14 mouse cellular contexts compared by ENCODE assay signal in the genomic region with DNA sequence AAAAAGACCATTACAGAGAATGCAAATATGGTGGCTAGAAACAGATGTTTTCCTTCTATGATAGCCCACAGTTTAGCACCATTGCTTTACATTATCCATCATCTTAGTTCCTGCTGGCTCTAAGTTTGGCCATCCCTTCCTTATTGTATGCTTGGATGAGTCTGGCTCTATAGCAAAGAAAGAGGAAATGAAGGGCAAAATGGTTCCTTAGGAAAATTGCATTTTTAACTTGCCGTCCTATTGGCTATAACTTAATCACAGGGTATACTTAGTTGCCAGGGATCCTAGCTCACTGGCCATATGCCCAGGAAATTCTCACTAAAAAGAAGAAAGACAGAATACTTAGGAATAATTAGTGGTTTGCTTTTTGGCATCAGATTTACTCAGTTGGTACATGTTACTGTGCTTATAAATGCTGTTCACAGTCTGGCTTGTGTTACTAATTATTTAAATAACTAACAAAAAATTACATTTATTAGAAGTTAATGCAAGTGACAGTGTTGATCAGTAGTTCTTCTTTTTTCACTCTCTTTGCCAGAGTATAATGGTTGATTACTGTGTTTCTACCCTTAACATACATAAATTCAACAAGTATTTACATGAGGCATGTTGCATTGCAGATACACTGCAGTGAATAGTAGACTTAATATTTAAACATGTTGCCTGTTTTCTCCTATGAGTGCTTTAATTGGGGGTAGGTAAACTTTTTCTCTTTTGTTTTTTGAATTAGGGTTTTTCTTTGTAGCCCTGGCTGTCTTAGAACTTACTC. TPM values are rescaled to one million over a fixed set of nuclear protein-coding genes. Genes with fewer than 3 reads are reported as not detected.
DNase-seq lines count a peak whose midpoint lies in the region; ATAC-seq and TF ChIP-seq lines count a peak whose summit lies in the region.
"Had no signal": no experiment of that assay in that cellular context is flagged by ENCODE, and none has a peak within 500 bp of the region (broad histone marks: within the 10 kb centered on the region; RNA-seq: fewer than 3 reads in every experiment).

No protein-coding gene starts in this region.

- H3K27ac ChIP-seq in lung, embryonic 14.5 days (ENCODE audit: low read depth): no peak overlapping the region
- H3K27ac ChIP-seq in layer of hippocampus, adult 2 months: peak overlapping the region; percentile 67
- no peak overlapping the region for H3K27ac ChIP-seq in heart, embryonic 11.5 days (ENCODE audit: low read depth, low read length)
- H3K27ac ChIP-seq: heart, embryonic 10.5 days; neural tube, embryonic 12.5 days had no signal

- no peak for ATAC-seq in cerebellum, adult (ENCODE audit: insufficient number of reproducible peaks, low FRiP score, low TSS enrichment)
- peak; percentile 80 for ATAC-seq in lung, embryonic 14.5 days (ENCODE audit: insufficient read depth)
- ATAC-seq in heart, embryonic 11.5 days (replicated peaks; ENCODE audit: insufficient number of reproducible peaks, low FRiP score, low TSS enrichment): no peak
- ATAC-seq: inflammation-experienced regulatory T-cells, adult 6 months had no signal

- H3K9me3 ChIP-seq in lung, embryonic 14.5 days (ENCODE audit: low read depth, low read length): no peaks in the 10 kb centered on the region
- H3K9me3 ChIP-seq in heart, embryonic 11.5 days (replicated peaks; ENCODE audit: control insufficient read depth, low read length): no peaks in the 10 kb centered on the region
- H3K9me3 ChIP-seq: G1E; heart, embryonic 10.5 days; neural tube, embryonic 12.5 days had no signal

- no peaks in the 10 kb centered on the region for H3K4me1 ChIP-seq in lung, embryonic 14.5 days (ENCODE audit: insufficient read depth)
- no peaks in the 10 kb centered on the region for H3K4me1 ChIP-seq in heart, embryonic 11.5 days (ENCODE audit: control insufficient read depth, insufficient read depth, low read length)
- H3K4me1 ChIP-seq: heart, embryonic 10.5 days; neural tube, embryonic 12.5 days had no signal

- H3K36me3 ChIP-seq in lung, embryonic 14.5 days (ENCODE audit: insufficient read depth): no peaks in the 10 kb centered on the region
- H3K36me3 ChIP-seq in heart, embryonic 11.5 days (ENCODE audit: control insufficient read depth, insufficient read depth, low read length): no peaks in the 10 kb centered on the region
- H3K36me3 ChIP-seq: neural tube, embryonic 12.5 days had no signal

- 49% methylated on average over 1 of the region's 1 CpGs for WGBS in lung, embryonic 14.5 days
- WGBS in heart, embryonic 11.5 days (ENCODE audit: insufficient replicate concordance): 92% methylated on average over 1 of the region's 1 CpGs

- DNase-seq in cerebellum, adult 9-10 months: peak; percentile 45
- peak; percentile 73 for DNase-seq in lung, embryonic 14.5 days
- DNase-seq in lung, postnatal 14 days: no peak
- DNase-seq in NIH3T3 (ENCODE audit: low read depth): peak; percentile 36
- peak; percentile 22 to 58 for DNase-seq in layer of hippocampus, adult 2 months (ENCODE audit: low spot score in 2 of 2)
- no peak for DNase-seq in B cell, adult 2 months
- DNase-seq: kidney, postnatal 36 days; liver had no signal

- TF ChIP-seq CTCF in lung, embryonic 14.5 days (IDR thresholded peaks at IDR 0.05; ENCODE audit: low read depth): no peak
- TF ChIP-seq CTCF in layer of hippocampus, adult 2 months (conservative IDR thresholded peaks at IDR 0.05): no peak

- no peaks in the 10 kb centered on the region for H3K27me3 ChIP-seq in lung, embryonic 14.5 days (ENCODE audit: insufficient read depth, low read length)
- H3K27me3 ChIP-seq in heart, embryonic 11.5 days (ENCODE audit: control insufficient read depth, insufficient read depth, low read length): no peaks in the 10 kb centered on the region
- H3K27me3 ChIP-seq: neural tube, embryonic 12.5 days had no signal

- H3K9ac ChIP-seq in lung, embryonic 14.5 days: no peak overlapping the region
- no peak overlapping the region for H3K9ac ChIP-seq in heart, embryonic 11.5 days (ENCODE audit: low read depth, low read length)
- H3K9ac ChIP-seq: neural tube, embryonic 12.5 days had no signal

- no peak overlapping the region for H3K4me3 ChIP-seq in lung, embryonic 14.5 days (ENCODE audit: low read depth, low read length)
- H3K4me3 ChIP-seq in layer of hippocampus, adult 2 months: no peak overlapping the region
- no peak overlapping the region for H3K4me3 ChIP-seq in heart, embryonic 11.5 days (ENCODE audit: low read depth, low read length)
- H3K4me3 ChIP-seq: heart, embryonic 10.5 days; neural tube, embryonic 12.5 days had no signal

- no peak overlapping the region for H3K4me2 ChIP-seq in lung, embryonic 14.5 days
- no peak overlapping the region for H3K4me2 ChIP-seq in heart, embryonic 11.5 days
- H3K4me2 ChIP-seq: neural tube, embryonic 12.5 days had no signal

RNA-seq across cellular contexts. Expression of a gene that starts 22.9 kb away (rescaled TPM):
- 36.9 and 38.8 TPM in 2 replicates for polyA plus RNA-seq in lung, embryonic 14.5 days (2014; fragmentation: Nextera tagmentation; extraction: Ambion mirVana)
- total RNA-seq in layer of hippocampus, adult 2 months (2021): 10 to 100 TPM; 42.2 to 43.2 TPM
- polyA plus RNA-seq in heart, embryonic 11.5 days (2014; fragmentation: Nextera tagmentation; extraction: Ambion mirVana): 18.7 and 18.9 TPM in 2 replicates

RNA-seq across cellular contexts. Expression of a gene that starts 31.1 kb away (rescaled TPM):
- 12.0 and 12.9 TPM in 2 replicates for polyA plus RNA-seq in lung, embryonic 14.5 days (2014; fragmentation: Nextera tagmentation; extraction: Ambion mirVana)
- 10 to 100 TPM; 21.1 to 22.0 TPM for total RNA-seq in layer of hippocampus, adult 2 months (2021)
- polyA plus RNA-seq in heart, embryonic 11.5 days (2014; fragmentation: Nextera tagmentation; extraction: Ambion mirVana): 7.6 and 7.9 TPM in 2 replicates

Comparison
In these comparisons a context has a peak if more than half of its experiments do, and no peak if none do; other contexts are left out.
1. DNase-seq: peak in cerebellum, adult 9-10 months (single experiment), lung, embryonic 14.5 days (single experiment), NIH3T3 (single experiment) and layer of hippocampus, adult 2 months (2 of 2); none in lung, postnatal 14 days (single experiment) and B cell, adult 2 months (0 of 2).